Mouse (Mus musculus): ENCODE measurements around the gene Cd22.

GRCm38 (mm10) chr7:30880176-30880575 lies at the start of gene Cd22:
- TF ChIP-seq SIN3A (IDR thresholded peaks at IDR 0.05; ENCODE audit: low read length) (no peak), CTCF (conservative IDR thresholded peaks at IDR 0.05 in 1 of 2, IDR thresholded peaks at IDR 0.05 in 1 of 2; ENCODE audit: low read depth in 2 of 2, low read length in 2 of 2) (no peak), CHD2 (IDR thresholded peaks at IDR 0.05; ENCODE audit: low read length) (no peak), POLR2A (IDR thresholded peaks at IDR 0.05; ENCODE audit: low read depth, low read length) (peak; percentile 47), UBTF (IDR thresholded peaks at IDR 0.05; ENCODE audit: low read depth, low read length) (no peak), TBP (conservative IDR thresholded peaks at IDR 0.05; ENCODE audit: low read depth, low read length) (peak; percentile 60; the same call in 1 of the 2 replicates), EP300 (IDR thresholded peaks at IDR 0.05; ENCODE audit: low read length) (no peak), USF1 (IDR thresholded peaks at IDR 0.05; ENCODE audit: low read depth, low read length) (peak; percentile 61)

Measured in CH12.LX (cell line).